Mouse (Mus musculus) spleen, adult 2 months (tissue): ENCODE measurements around the gene Tm7sf3.

Experiments used
- CTCF ChIP-seq: fragments of 200-500 bp; IDR thresholded peaks from 2 replicates; pipeline ENCODE4 v1.5.1; 2011; ENCODE audit warnings: mild to moderate bottlenecking, inconsistent platforms; ENCODE audit not compliant: insufficient read depth, insufficient read length, insufficient replicate concordance; ENCODE audit errors: extremely low read depth
- POLR2A ChIP-seq: fragments of 200-500 bp; IDR thresholded peaks from 2 replicates; pipeline ENCODE4 v1.6.1; 2011; ENCODE audit warnings: low read depth, low read length, inconsistent platforms

DNA sequence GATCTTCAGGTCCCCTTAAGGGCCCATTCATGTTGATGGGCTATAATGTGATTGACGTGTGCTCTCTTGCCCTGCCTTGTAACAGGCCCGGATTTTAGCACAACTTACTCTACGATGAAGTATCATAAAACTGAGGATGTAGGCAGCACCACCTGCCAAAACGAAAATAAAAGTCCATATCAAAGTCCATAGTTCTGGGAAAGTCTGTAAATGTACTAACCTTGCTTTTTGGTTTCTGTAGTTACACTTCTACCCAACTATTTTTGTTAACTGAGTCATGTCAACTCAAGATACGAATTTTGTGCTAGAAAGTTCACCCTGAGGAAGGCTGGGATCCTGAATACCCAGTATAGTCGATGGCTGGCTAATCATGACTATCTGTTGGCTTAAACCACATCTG, 1.6 kb downstream of the Tm7sf3 start:
- TF ChIP-seq POLR2A (no peak), CTCF (no peak)
